Mouse (Mus musculus): ENCODE data around the gene Rnf115.
"Not testable (repeated sequence)": the region's sequence is repeated elsewhere in the genome, so short reads cannot be mapped to it uniquely, and the experiment has no call there.

Rnf115 gene

GRCm38 (mm10) chr3:96708684-96709064 lies 18.8 kb upstream of the Rnf115 start:
- no peak for DNase-seq

- DNase-seq, result no peak
These were observed 13.2 kb upstream of the Rnf115 start for GRCm38 (mm10) chr3:96714286-96714685.

DNA sequence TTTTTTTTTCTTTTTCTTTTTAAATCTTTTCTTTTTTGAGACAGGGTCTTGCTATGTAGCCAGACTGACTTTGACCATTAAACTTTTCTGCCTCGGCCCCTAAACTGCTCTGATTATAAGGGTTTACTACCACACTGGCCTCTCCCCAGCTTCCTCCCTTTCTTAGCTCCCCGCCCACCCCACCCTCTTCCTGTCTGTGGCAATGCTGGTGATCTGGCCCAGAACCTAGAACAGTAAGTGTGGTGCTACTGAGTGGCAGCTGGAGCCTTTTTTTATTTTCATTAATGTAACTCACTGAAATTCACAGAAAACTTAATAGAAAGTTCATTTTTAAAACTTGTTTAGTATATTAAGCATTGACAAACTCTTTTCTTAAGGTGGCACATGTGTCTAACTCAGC lies 11.6 kb upstream of the Rnf115 start:
- DNase-seq, result no peak

- DNase-seq, result peak; percentile 66 to 73
These were observed 8.3 kb upstream of the Rnf115 start for GRCm38 (mm10) chr3:96719173-96719572.

GRCm38 (mm10) chr3:96727828-96728633 lies 567 bp downstream of the Rnf115 start:
- no peak for DNase-seq

GRCm38 (mm10) chr3:96728634-96729402 lies 1.4 kb downstream of the Rnf115 start:
- no peak for DNase-seq

- no peak for DNase-seq
These were observed 1.9 kb downstream of the Rnf115 start for GRCm38 (mm10) chr3:96729403-96729784.

- DNase-seq, result no peak
These were observed 3.3 kb downstream of the Rnf115 start for GRCm38 (mm10) chr3:96730785-96731184.

DNA sequence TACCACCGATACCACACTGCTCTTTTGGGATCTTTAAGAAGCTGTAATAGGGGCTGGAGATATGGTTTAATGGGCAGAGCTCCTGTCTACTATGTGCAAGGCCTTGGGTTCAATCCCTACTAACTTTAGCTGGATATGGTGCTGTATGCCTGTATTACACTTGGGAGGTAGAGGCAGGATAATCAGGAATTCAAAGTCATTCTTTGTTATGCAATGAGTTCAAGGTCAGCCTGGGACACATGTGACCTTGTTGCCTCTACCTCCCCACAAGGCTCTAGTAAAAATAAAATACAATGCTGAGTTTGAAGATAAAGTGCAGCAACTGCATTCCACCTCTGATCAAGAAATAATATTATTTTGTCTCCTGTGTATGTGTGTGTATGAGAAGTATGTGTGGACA lies 6.5 kb downstream of the Rnf115 start:
- no peak for DNase-seq

DNA sequence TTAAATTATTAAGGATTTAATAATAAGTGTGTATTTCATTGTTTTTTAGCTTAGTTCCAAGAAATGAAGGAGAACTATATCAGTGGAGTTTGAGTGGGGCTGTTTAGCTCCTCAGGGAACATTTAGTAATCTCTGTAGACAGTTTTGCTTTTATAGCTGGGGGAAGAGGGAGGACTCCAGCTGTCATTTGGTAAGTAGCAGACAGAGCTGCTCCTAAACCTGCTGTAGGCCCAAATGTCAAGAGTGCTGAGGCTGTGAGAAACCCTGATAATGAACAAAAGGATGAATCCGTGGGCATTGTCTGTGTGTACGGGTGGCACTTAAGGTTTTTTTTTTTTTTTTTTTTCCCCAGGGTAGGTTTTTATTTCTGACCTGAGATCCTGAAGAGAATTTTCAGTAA lies 7.7 kb downstream of the Rnf115 start:
- DNase-seq, result no peak

GRCm38 (mm10) chr3:96737013-96737740 lies 9.7 kb downstream of the Rnf115 start:
- peak in 1 of 2 experiments; percentile 59 for DNase-seq

DNA sequence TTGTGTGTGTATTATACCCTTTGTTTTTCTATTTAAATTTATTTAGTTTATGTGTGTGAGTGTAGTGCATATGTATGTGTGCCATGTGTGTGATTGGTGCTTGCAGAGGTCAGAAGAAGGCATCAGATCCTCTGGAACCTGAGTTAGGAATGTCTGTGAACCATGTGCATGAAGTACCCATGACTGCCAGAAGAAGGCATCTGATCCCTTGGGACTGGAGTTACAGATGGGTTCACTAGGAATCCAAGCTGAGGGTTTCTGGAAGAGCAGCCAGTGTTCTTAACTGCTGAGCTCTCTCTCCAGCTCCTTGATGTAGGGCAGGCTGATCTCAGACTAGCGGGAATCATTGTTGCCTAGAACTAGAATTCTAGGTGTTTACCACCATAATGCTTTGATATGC lies 10.5 kb downstream of the Rnf115 start:
- no peak for DNase-seq

DNA sequence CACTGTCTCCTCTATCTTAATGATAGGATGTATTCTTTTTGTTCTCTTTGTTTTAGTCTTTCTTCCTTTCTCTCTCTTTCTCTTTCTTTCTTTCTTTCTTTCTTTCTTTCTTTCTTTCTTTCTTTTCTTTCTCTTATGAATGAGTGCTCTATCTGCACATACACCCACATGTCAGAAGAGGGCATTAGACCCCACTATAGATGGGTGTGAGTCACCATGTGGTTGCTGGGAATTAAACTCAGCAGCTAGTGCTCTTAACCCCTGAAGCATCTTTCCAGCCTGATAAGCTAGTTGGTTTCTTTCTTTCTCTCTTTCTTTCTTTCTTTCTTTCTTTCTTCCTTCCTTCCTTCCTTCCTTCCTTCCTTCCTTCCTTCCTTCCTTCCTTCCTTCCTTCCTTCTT lies 12.8 kb downstream of the Rnf115 start:
- DNase-seq, result not testable (repeated sequence)

GRCm38 (mm10) chr3:96744348-96744747 lies 16.9 kb downstream of the Rnf115 start:
- DNase-seq, result no peak

DNA sequence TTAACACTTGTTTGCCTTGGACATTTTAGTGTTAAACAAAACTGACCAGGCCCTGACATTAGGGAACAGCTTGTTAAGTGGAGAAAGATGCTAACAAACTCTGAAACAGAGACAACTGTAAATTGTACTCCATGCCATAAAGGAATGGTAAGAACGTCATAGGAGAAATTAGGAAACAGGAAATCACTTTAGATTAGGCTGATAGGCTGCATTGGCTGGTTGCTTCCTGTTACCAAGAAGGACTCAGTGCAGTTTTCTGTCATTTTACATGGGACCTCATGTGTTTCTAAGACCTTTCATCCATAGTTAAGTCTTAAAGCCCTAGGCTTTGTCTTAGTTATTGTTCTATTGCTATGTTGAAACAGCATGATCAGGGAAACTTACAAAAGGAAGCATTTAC lies 19.4 kb downstream of the Rnf115 start:
- no peak for DNase-seq

DNA sequence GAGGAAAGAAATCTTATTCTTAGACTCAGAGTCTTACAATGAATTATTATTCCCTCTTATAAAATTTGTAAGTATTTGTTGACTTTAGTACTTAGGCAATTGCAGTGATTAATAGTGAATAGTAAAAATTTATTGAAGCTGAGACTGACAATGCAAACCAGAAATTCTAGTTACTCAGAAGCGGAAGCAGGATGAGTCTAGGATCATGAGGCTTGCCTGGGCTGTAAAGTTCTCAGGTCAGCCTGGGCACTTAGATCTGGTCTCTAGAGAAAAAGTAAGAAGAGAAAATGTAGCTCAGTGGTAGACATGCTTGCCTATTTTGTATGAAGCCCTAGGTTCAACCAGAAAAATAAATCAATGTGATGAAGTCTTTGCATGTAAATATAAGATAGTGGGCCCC lies 28.5 kb downstream of the Rnf115 start:
- DNase-seq, result no peak

DNA sequence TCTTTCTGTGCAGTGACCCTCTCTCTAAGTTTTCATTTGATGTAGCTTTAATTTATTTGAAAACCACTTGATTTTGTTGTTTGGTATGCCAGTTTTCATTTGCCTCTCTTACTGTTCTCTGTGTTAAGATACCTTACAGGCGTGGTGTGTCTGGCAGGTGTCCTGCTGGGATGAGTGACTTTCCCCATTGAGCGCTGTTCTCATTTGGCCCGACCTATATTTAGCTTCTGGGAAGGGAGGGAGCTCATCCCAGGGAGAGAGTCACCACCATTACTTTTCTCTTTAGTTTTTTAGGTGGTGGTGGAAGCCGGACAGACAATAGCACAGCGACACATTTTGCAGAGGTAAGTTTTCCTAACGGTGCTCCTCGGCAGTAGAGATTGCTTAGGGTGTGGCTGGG lies 30.2 kb downstream of the Rnf115 start:
- DNase-seq, result no peak

- DNase-seq, result no peak
These were observed 32.2 kb downstream of the Rnf115 start for GRCm38 (mm10) chr3:96759695-96760094.

DNA sequence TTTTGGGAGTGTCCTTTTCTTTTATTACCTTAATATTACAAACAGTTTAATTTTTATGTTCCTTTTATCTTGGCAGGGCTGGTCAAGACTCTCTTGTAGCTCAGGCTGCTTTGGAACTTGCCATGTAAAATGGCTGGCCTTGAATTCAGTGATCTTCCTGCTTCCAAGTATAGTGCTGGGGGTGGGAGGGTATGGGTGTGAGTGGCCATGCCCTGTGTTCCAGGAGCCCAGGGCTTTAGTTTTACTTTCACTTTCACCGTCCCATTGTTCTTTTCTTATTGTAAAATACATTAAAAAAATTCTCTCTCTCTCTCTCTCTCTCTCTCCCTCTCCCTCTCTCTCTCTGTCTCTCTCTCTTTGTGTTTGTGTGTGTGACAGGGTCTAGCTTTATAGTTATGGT lies 37.1 kb downstream of the Rnf115 start:
- DNase-seq, result no peak

GRCm38 (mm10) chr3:96769971-96770370 lies 42.5 kb downstream of the Rnf115 start:
- DNase-seq, result no peak

DNA sequence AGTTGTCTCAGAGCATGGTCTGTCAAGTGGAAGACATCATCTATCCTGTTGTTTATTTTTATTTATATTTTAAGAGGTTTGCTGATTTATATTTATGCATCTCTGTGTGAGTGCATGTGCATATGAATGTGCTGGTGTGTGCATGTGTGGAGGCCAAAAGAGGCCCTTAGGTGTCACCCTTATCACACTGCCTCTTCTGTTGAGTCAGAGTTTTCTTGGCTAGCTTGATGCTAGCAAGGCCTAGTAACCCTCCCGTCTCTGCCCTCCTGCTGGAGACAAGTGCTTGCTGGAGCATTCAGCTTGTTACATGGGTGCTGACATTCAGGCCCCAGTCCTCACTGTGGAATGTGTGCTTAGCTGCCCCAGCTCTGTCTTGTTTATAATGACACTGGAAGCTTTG lies 45.5 kb downstream of the Rnf115 start:
- no peak for DNase-seq

- DNase-seq, result peak; percentile 66 to 76
These were observed 49.7 kb downstream of the Rnf115 start for GRCm38 (mm10) chr3:96777120-96777519.

GRCm38 (mm10) chr3:96782236-96782635 lies 54.8 kb downstream of the Rnf115 start:
- DNase-seq, result no peak

GRCm38 (mm10) chr3:96787784-96788183 lies 60.3 kb downstream of the Rnf115 start:
- no peak for DNase-seq

All from kidney, postnatal 25 days (tissue).